Mouse (Mus musculus) ES-Bruce4 (cell line): Measurements from ENCODE around the gene Ggn.

Experiments used
- CTCF ChIP-seq: IDR thresholded peaks from one replicate; pipeline ENCODE4 v1.8.1; 2011; ENCODE audit warnings: low read depth, low read length
- EP300 ChIP-seq: IDR thresholded peaks from 2 replicates; pipeline ENCODE4 v1.6.1; 2011; ENCODE audit warnings: low read depth, low read length; ENCODE audit not compliant: insufficient read depth
- POLR2A ChIP-seq: IDR thresholded peaks from one replicate; pipeline ENCODE4 v1.8.1; 2011; ENCODE audit warnings: low read length; ENCODE audit not compliant: insufficient read depth

- TF ChIP-seq EP300 (no peak), CTCF (no peak), POLR2A (peak; percentile 77)
Observed at GRCm38 (mm10) chr7:29124970-29125369, 45.0 kb upstream of the Ggn start, which contains the start of gene Ryr1.
